Mouse (Mus musculus): ENCODE measurements at regions not wholly inside any gene's neighbourhood (a gene's known extent, or its start where the extent isn't known, plus 50 kb on each side); places are given as distances from the start of the nearest gene placed in this dataset.
"Not testable (repeated sequence)": the region's sequence is repeated elsewhere in the genome, so short reads cannot be mapped to it uniquely, and the experiment has no call there.

GRCm38 (mm10) chr14:90334541-90334940 lies 1863.3 kb upstream of the Pcdh20 start:
- H3K36me3 ChIP-seq (ENCODE audit: insufficient read depth), result no peaks in the 10 kb centered on the region
- no peaks in the 10 kb centered on the region for H3K4me1 ChIP-seq (ENCODE audit: insufficient read depth)
- no peak for DNase-seq
- no peak for TF ChIP-seq CTCF (IDR thresholded peaks at IDR 0.05; ENCODE audit: low read depth)
- H3K4me2 ChIP-seq, result no peak overlapping the region
- no peak overlapping the region for H3K4me3 ChIP-seq (ENCODE audit: low read depth, low read length)
- H3K27me3 ChIP-seq (ENCODE audit: insufficient read depth, low read length), result no peaks in the 10 kb centered on the region
- ATAC-seq (ENCODE audit: insufficient read depth), result no peak
- H3K27ac ChIP-seq (ENCODE audit: low read depth), result no peak overlapping the region
- no peaks in the 10 kb centered on the region for H3K9me3 ChIP-seq (ENCODE audit: low read depth, low read length)
- WGBS, result 54% methylated on average over 3 of the region's 3 CpGs
- H3K9ac ChIP-seq, result no peak overlapping the region

- H3K9me3 ChIP-seq (ENCODE audit: low read depth, low read length); H3K27me3 ChIP-seq (ENCODE audit: insufficient read depth, low read length); H3K36me3 ChIP-seq (ENCODE audit: insufficient read depth); H3K4me1 ChIP-seq (ENCODE audit: insufficient read depth); H3K9ac ChIP-seq; ATAC-seq (ENCODE audit: insufficient read depth); H3K27ac ChIP-seq (ENCODE audit: low read depth); H3K4me3 ChIP-seq (ENCODE audit: low read depth, low read length); H3K4me2 ChIP-seq; DNase-seq: not testable (repeated sequence)
- 91% methylated on average over 9 of the region's 18 CpGs for WGBS
These were observed 1824.3 kb upstream of the Pcdh20 start for GRCm38 (mm10) chr14:90295456-90295855.

GRCm38 (mm10) chr14:90246042-90246441 lies 1774.8 kb upstream of the Pcdh20 start:
- DNase-seq (no peak), ATAC-seq (ENCODE audit: insufficient read depth) (no peak)
- no peaks in the 10 kb centered on the region for H3K36me3 ChIP-seq (ENCODE audit: insufficient read depth)
- 85% methylated on average over 3 of the region's 3 CpGs for WGBS
- no peaks in the 10 kb centered on the region for H3K9me3 ChIP-seq (ENCODE audit: low read depth, low read length)
- H3K4me2 ChIP-seq, result no peak overlapping the region
- no peak for TF ChIP-seq CTCF (IDR thresholded peaks at IDR 0.05; ENCODE audit: low read depth)
- H3K9ac ChIP-seq, result no peak overlapping the region
- no peaks in the 10 kb centered on the region for H3K4me1 ChIP-seq (ENCODE audit: insufficient read depth)
- H3K27me3 ChIP-seq (ENCODE audit: insufficient read depth, low read length), result no peaks in the 10 kb centered on the region
- no peak overlapping the region for H3K27ac ChIP-seq (ENCODE audit: low read depth)
- H3K4me3 ChIP-seq (ENCODE audit: low read depth, low read length), result no peak overlapping the region

GRCm38 (mm10) chr14:90232661-90233060 lies 1761.5 kb upstream of the Pcdh20 start:
- WGBS, result 81% methylated on average over 5 of the region's 5 CpGs

GRCm38 (mm10) chr14:90200294-90200693 lies 1729.1 kb upstream of the Pcdh20 start:
- no peak for TF ChIP-seq CTCF (IDR thresholded peaks at IDR 0.05; ENCODE audit: low read depth)
- no peak for DNase-seq
- Histone ChIP-seq H3K27me3 (ENCODE audit: insufficient read depth, low read length) (no peaks in the 10 kb centered on the region), H3K36me3 (ENCODE audit: insufficient read depth) (no peaks in the 10 kb centered on the region), H3K27ac (ENCODE audit: low read depth) (no peak overlapping the region), H3K4me2 (no peak overlapping the region), H3K9me3 (ENCODE audit: low read depth, low read length) (no peaks in the 10 kb centered on the region), H3K4me1 (ENCODE audit: insufficient read depth) (no peaks in the 10 kb centered on the region), H3K9ac (no peak overlapping the region), H3K4me3 (ENCODE audit: low read depth, low read length) (no peak overlapping the region)
- no peak for ATAC-seq (ENCODE audit: insufficient read depth)

More at GRCm38 (mm10) chr14:90232661-90233060, 1761.5 kb upstream of the Pcdh20 start:
- Histone ChIP-seq H3K27me3 (ENCODE audit: insufficient read depth, low read length) (no peaks in the 10 kb centered on the region), H3K9ac (no peak overlapping the region), H3K4me1 (ENCODE audit: insufficient read depth) (no peaks in the 10 kb centered on the region), H3K9me3 (ENCODE audit: low read depth, low read length) (no peaks in the 10 kb centered on the region), H3K4me2 (no peak overlapping the region), H3K27ac (ENCODE audit: low read depth) (no peak overlapping the region), H3K4me3 (ENCODE audit: low read depth, low read length) (no peak overlapping the region), H3K36me3 (ENCODE audit: insufficient read depth) (no peaks in the 10 kb centered on the region)
- DNase-seq, result no peak
- ATAC-seq (ENCODE audit: insufficient read depth), result no peak
- TF ChIP-seq CTCF (IDR thresholded peaks at IDR 0.05; ENCODE audit: low read depth), result no peak

GRCm38 (mm10) chr14:90197791-90198190 lies 1726.6 kb upstream of the Pcdh20 start:
- H3K27me3 ChIP-seq (ENCODE audit: insufficient read depth, low read length), result no peaks in the 10 kb centered on the region
- H3K9ac ChIP-seq, result no peak overlapping the region
- no peak overlapping the region for H3K27ac ChIP-seq (ENCODE audit: low read depth)
- no peaks in the 10 kb centered on the region for H3K36me3 ChIP-seq (ENCODE audit: insufficient read depth)
- H3K9me3 ChIP-seq (ENCODE audit: low read depth, low read length), result no peaks in the 10 kb centered on the region
- TF ChIP-seq CTCF (IDR thresholded peaks at IDR 0.05; ENCODE audit: low read depth), result no peak
- H3K4me3 ChIP-seq (ENCODE audit: low read depth, low read length), result no peak overlapping the region
- no peak overlapping the region for H3K4me2 ChIP-seq
- H3K4me1 ChIP-seq (ENCODE audit: insufficient read depth), result no peaks in the 10 kb centered on the region
- WGBS, result 93% methylated on average over 8 of the region's 8 CpGs
- ATAC-seq (ENCODE audit: insufficient read depth) (no peak), DNase-seq (no peak)

GRCm38 (mm10) chr14:90172729-90173128 lies 1701.5 kb upstream of the Pcdh20 start:
- TF ChIP-seq CTCF (IDR thresholded peaks at IDR 0.05; ENCODE audit: low read depth), result no peak
- Histone ChIP-seq H3K4me1 (ENCODE audit: insufficient read depth) (no peaks in the 10 kb centered on the region), H3K9me3 (ENCODE audit: low read depth, low read length) (no peaks in the 10 kb centered on the region), H3K9ac (no peak overlapping the region), H3K4me3 (ENCODE audit: low read depth, low read length) (no peak overlapping the region), H3K4me2 (no peak overlapping the region), H3K36me3 (ENCODE audit: insufficient read depth) (no peaks in the 10 kb centered on the region), H3K27ac (ENCODE audit: low read depth) (no peak overlapping the region), H3K27me3 (ENCODE audit: insufficient read depth, low read length) (no peaks in the 10 kb centered on the region)
- WGBS, result 72% methylated on average over 3 of the region's 3 CpGs
- no peak for ATAC-seq (ENCODE audit: insufficient read depth)
- DNase-seq, result no peak

Measured in lung, embryonic 14.5 days (tissue).